Mouse (Mus musculus): ENCODE measurements around the gene Tmem63a.

DNA sequence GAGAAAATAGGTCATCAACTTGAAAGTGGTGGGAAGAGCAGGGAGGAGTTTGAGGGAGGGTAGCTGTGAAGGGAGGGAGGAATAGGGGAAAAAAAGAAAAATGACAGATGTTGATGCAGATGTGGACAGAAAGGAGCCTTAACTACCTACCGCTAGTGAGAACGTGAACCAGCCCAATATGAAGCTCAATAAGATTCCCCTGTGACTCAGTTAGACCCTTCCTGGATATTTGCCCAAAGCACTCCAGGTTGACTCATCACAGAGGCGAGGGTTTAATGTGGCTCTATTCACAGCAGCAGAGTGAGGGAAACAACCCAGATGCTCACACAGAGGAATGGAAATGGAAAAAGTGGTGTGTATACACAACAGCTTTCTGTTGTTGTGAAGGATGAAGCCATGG, 11.0 kb upstream of the Tmem63a start:
- TF ChIP-seq CTCF (IDR thresholded peaks at IDR 0.05; ENCODE audit: control insufficient read depth, insufficient read depth, insufficient replicate concordance, low read depth, low read length), result no peak
- no peak for TF ChIP-seq POLR2A (IDR thresholded peaks at IDR 0.05; ENCODE audit: control insufficient read depth, low read depth, low read length)
